Mouse (Mus musculus) embryo, embryonic 9.5 days (tissue): ENCODE results near the gene Atp8a1.
A peak's percentile ranks its signal among the peaks of the same experiment; 100 is the strongest.
"Not testable (repeated sequence)": the region's sequence is repeated elsewhere in the genome, so short reads cannot be mapped to it uniquely, and the experiment has no call there.

Source experiments
- DNase-seq: peaks from one replicate; pipeline ENCODE4 v3.0.0-alpha.2; 2017; ENCODE audit errors: extremely low spot score

The Atp8a1 gene

DNA sequence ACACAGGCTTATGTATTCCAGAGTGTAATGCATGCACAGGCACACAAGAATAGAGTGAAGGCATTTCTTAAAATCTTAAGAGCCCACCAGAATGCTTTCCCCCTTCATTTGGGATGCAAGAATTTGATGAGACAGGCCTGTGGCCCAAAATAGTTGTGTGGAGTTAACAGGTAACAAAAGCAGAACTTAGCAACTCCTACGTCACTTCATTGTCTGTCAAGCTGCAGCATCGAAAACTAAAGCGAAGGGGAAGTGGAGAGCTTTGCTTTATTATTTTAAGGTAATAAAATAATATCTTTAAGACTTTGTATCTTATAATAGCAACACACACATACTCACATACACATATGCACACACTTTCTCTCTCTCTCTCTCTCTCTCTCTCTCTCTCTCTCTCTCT lies 20.3 kb downstream of the Atp8a1 start:
- DNase-seq, result no peak

DNA sequence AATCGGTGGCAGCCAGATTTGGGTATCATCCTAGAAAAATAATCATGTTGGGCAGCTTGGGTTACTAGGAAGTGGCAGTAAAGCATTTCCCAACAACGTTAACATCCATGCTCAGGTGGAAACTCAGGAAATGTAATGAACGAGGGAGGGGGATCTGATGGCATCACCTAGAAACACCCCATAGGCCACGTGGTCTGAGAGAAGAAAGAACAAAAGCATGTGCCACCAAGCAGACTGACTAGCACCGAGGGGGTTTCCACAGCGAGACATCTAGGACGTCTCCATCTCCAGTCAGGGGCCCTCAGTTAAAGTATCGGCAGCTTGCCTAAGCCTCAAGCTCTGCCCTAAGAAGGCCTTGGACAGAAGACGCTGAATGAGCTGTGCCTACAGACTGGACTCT lies 21.0 kb downstream of the Atp8a1 start:
- no peak for DNase-seq

DNA sequence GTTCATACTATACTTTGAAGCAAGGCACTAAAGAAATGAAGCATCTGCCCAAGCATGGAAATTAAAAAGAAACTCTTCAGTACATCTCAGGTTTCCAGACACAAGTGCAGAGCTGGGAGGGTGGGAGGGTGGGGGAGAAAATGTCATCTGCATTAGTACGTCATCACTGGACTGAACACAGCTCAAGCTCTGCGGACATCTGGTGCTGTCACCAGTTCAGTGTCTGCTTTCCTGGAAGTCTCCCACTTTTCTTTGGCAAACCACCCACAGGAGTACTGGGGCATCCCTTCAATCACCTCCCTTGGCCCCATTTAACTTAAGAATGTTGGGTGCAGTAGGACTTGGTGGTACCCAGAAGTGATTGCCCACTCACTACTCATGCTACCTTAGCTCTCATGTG lies 22.6 kb downstream of the Atp8a1 start:
- no peak for DNase-seq

DNA sequence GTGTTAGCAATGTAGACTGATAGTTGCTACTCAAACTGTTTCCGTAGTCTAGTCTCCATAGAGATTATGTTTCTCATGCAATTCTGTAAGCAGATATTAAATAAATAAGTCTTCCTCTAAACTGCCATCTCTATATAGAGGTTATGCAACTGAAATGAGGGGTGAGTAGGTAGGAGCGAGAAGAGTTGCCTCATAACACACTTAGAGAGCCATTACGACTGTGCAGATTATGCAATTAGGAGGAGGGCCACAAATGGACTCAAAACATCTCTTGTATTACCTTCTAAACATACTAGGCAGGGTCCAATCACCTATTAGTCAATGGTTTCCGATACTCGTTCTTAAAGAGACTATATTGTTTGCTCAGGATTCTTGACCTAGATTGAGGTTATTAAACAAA lies 23.5 kb downstream of the Atp8a1 start:
- DNase-seq, result no peak

DNA sequence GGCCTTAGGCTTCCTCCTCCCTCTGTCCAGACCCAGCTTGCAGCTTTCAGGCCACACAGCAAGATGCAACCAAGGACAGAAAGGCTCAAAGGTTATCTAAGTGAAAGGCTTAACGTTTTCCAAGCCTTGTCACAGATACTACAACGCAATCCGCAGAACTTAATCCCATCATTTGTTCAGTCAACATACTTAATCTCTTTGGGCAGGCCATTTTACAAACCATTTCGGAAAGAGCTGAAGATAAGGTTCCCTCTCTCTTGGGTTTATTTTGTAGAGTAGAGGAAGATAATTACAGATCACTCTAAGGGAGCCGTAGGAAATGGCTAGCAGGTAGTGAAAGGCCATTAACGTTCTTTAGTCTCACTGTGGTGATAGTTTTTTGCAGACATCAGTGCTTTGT lies 24.6 kb downstream of the Atp8a1 start:
- DNase-seq, result no peak

DNA sequence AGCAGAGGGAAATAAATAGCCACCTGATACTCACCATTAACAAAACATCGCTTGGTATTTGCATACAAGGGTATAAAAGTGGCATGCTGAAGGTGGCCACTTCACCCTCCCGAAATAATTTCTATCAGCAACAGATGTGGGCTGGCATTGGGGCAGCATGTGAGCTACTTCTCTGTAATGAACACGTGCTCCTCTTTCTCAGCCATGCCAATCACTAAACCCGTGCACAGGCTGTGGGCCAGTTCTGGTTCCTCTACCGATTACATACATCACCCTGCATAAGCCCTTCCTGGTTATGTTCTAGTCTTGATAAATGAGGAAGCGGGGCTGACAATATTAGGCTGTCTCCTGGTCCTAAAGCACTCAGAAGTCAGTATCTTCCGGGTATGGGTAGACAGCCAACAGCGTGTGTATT lies 25.2 kb downstream of the Atp8a1 start:
- DNase-seq, result no peak

DNA sequence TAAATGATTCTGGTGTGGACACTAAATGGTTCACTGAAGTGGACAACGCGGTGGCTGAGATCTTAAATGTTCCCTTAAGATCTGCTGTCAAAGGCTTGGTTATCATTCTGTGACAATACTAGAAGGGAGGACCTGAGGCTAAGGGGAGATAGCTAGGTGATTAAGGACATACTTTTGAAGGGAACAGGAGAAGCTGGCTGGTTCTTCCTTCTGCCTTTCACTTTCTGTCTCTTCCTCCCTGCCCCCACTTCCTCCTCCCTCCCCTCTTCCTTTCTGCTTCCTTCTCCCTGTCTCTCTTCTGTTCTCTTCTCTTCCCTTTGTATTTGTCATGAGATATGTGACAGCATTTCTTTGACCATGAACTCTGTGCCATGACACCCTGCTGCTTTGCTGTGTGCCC lies 26.0 kb downstream of the Atp8a1 start:
- DNase-seq, result no peak

DNA sequence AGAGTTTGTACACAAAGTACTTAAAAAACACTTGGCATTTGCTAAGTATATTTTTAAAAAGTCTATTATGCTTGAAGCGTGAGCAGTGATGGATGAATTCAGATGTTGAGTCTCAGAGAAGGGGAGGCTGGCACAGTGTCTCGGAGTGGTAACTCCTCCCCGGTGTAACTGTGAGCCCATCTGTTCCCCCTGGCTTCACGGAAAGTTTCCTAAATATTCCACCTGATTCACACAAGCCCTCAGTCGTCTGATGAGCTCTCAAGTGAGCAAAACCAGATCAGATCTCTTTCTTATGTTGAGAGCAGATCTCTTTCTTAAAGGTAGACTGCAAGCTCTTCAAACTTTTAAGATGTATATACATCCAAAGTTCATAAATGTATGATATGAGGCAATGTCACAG lies 27.8 kb downstream of the Atp8a1 start:
- no peak for DNase-seq

DNA sequence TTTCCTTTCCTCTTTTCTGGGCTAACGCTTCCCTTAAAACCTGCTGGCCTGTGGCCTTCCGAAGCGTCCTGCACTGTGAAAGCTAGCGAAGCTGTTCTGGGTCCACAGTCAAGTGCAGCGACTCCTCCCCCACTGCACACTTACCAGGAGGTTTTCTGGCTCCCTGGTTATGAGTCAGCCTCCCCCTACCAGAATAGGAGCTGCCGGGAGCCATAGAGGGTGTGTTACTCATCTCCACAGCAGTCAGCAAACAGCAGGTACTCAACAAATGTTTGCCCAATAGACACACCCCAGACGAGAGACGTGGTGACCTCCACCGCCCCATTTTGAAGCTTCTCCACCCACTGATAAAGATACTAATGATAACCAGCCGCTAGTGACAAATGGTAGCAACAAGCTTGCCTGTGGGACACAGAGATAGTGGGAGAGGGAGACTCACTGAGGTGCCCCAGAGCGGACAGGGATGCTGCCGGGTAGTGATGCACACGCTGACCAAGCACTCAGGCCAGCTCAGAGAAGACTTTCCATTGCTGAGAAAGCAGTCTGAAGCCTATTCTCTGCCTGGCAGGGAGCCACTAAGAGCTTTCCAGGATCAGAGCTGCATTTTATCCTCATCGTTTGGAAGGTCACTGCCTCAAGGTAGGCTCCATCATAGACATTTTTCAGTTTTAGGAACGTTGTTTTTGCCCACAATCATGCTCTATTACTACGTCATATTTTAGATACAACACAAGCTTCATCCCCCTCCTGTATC lies 31.5 kb downstream of the Atp8a1 start:
- peak; percentile 9 for DNase-seq

DNA sequence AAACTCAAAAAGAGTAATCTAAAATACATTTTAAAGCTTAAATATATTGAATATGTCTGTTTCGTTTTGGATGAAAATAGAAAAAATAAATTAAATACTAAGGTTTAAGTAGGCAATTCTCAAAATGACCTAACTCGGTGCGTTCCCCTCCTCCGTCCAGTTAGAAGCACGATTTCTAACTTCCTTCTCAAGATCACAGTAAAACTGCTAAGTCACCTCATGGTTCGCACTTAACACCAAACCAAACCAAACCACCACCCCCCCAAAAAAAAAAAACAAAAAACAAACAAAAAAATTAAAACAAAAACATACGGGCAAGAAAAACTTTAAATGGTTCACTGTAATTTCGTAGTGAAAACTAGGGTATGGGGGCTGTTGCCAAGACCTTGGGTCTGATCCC lies 32.2 kb downstream of the Atp8a1 start:
- DNase-seq, result not testable (repeated sequence)

DNA sequence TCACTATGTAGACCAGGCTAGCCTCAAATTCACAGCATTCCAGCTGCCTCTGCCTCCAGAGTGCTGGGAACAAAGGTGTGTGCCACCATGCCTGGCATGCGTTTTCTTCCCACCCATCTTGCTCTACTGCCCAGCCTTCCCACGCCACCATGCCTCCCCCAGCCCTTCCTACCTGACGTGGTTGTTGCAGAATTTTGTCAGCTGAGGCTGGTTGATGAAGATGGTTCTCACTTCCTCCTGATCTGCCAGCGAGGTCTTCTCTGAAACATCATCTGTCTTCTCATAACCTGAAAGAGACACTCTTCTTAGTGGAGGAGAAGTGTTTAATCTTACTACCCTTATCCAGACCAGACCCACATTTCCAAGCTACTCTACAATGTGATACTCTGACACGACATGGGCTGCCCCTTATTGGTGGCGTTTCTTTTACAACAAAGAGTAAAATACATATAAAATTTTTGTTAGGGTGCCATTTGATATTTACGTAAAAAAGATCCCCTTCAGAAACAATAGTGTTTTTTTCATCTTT lies 32.7 kb downstream of the Atp8a1 start:
- no peak for DNase-seq

DNA sequence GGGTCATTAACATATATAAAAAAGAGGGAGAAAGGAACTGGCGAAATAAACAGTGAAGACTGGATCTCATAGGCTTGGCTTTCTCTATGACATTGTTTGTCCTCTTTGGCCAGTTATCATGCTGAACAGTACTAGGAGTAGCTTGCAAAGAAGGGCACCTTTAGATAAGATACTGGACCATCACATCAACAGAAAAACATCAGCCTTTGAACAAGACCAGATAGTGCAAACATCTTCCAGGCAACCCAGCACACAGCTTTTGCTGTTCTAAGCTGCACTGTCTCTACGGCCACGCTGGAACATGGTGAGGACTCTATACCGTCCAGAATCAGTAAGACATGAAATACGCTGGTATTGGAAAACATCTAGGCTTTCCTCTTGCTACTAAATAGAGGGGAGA lies 33.9 kb downstream of the Atp8a1 start:
- DNase-seq, result no peak

DNA sequence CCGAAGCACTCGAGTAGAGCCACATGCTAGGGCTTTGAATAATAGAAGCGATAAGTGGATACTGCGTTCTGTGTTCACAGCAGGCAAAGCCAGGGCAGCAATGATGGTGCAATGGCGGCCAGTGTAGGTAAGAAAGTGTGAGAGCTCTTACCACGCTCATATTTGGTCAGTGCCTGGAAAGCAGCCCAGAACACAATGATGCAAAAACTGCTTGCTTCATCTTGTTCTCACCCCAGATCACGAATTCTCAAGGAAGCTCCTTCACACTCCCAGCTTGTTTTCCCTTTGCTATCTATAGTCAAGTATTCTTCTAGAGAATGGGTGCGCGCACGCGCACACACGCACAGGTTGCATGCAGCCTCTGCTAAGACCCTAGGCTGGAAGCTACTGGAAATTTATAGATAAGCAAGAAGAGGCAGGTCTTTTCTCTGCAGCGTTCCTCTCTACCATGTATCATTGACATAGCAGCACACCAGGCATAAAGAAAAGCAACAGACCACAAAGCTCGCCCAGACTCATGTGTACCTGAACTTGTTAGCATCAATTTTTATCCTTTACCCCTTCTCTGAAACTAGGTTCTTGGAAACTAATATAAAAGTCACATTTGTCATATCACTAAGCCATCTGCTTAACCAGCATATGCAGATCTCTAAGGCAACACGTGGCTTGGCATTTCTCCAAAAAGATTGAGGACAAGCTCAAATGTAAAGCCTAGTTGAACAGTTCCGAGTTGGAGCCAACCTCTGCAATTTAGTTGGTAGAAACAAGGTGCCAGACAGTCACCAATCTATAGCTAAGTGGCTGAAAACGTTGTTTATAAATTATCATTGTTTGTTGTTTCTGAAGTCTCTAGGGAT lies 44.8 kb downstream of the Atp8a1 start:
- DNase-seq, result no peak

DNA sequence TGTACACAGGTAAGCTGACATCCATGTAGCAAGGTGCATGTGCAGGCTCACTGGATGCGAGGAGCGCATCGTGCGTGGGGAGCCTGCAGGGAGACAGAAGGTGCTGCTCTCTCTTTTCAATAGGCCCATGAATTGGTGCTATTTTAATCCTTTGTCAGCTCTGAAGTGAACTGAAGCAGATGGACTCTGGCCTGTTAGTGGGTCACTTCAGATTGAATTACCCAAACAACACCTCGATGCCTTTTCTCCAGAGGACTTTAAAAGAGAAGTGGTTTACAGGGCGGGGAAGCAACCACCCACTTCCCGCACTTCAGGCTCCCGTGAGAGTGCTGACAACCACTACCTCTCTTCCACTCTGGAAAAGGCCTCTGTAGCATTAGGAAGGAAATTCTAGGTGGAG lies 46.4 kb downstream of the Atp8a1 start:
- DNase-seq, result no peak

DNA sequence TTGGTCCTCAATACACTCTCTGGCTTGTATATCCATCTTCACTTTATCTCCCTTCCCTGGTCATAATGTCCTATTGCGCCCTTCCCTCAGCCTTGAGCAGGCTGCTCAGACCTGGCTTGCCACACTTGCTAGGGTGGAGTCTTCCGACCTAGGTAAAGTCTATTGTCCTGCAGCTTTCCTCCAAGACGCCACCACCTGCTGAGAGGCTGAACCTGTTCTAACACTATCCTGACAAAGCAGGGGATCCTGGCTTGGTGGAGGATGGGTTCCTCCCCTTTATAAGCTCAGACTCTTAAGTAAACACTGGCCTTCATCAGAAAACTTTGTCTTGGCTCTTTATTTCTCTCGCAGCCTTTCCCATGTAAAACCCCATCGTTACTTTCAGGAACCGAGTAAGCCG lies 47.4 kb downstream of the Atp8a1 start:
- DNase-seq, result no peak

DNA sequence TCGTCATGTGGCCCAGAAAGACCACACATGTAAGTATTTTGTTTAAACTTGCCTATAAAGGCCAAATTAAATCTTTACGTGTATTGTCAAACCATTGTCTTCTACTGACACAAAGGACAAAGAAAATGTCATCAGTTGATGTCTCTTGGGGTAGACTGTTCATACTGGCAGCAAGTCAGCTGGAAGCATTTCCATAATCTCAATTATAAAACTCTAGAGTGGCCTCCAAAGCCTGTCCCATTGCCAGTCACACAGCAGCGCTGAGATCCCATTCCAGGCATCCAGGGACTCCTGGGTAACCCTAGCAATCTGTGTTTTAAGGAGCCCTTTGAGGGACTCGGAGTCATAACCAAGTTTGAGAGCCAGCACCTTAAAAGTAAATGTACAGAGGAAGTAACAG lies 48.9 kb downstream of the Atp8a1 start:
- DNase-seq, result no peak

DNA sequence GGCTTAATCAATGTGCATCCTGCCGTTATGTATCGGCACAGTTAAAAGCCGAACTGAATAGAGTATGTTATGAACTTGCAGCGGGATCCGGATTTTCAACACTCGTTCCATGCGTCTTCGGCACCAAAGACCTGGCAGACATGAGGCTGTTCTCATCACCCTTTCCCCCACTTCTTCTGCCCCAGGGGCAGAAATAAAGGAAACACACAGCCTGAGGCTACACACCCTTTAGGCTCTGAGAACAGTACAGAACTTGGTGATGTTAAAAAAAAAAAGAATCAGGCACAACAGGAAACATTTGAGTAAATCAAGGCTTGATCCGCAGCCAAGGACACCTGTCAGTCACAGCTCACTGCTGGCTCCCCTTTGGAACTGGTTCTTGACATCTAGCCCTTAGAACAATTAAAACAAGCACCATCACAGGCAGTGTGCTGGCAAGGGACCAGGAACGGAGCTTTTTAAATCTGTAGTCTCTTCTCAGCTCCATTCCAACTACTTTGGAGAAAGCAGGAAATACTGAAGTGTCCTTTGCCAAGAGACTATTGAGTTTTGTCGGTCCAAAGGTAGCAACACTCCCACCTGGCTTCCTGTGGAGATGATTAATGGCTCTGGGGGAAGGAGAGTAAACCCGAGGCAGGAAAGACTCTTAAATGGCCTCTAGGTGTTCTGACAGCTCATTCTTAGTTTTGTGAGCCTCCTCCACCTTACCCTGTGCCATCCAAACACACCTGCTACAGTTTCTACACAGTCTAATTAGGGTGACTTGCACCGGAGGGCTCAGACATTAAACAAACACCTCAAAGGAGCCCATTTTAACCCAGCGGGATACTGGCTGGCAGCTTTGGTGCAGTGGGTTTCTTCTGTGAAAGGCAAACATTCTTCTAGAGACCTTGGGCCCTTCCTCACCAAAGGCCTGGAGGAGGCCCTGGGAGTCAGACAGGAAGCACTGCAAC lies 50.0 kb downstream of the Atp8a1 start:
- no peak for DNase-seq

DNA sequence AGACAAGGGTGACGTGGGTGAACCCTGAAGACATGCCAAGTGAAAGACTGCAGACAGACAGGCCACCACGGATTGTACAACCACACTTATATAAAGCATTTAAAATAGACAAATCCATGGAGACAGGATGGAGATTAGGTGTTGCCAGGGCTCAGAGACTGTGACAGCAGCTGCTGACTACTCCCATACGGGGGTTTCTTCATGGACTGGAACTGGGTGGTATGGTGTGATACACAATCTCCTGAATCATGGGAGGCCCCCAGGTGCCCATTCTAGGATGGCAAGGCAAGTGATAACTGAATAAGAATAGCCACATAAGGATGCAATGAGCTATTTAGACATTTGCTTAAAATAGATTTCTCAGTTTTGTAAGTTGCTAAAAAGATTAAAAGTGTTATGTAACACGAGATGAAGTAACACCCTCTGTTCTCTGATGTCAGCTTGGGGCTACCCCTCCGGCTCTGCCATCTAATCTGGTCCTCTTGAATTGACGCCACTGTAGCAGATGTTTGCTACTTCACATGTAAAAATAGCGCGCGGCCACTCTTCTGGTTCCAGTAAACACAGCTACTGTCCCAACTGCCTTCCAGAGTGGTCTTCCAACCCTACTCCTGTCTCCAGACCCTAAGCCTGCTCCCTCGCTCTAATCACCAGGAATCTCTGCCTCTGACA lies 53.0 kb downstream of the Atp8a1 start:
- DNase-seq, result no peak

DNA sequence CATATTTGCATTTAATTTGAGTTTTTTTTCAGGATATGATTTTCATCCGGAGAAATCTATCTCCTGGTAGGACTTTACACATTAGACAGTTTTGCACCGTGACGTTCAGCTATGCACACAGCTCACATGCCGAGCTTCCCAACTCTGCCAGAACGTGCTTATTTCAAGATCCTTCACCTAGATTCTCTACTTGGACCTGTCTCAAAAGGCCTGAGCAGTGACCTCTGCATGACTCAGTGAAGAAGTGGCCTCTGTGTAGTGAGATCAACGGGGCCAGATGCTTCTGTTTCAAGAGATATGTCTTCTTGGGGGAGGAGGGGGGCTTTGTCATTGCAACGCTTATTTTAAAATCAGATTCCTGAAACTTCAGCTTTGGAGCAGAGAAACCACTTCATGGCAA lies 64.5 kb downstream of the Atp8a1 start:
- no peak for DNase-seq

DNA sequence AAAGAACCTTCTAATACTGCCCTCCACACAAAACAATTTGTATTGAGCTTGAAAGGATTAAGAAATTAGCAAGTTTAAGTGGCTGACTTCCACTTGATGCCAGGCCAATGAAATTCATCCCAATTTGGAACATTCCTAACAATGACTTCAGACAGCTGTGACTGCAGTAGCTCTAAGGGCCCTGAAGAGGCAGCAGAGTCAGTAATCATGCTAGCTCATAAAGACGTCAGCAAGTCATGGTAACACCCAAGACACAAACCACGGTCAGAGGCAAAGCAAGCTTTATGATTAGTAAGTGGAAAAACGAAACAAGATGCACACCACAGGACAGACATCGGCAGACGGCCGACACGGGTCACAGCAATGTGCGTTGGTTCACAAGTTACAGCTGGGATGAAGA lies 69.2 kb downstream of the Atp8a1 start:
- peak; percentile 17 for DNase-seq

DNA sequence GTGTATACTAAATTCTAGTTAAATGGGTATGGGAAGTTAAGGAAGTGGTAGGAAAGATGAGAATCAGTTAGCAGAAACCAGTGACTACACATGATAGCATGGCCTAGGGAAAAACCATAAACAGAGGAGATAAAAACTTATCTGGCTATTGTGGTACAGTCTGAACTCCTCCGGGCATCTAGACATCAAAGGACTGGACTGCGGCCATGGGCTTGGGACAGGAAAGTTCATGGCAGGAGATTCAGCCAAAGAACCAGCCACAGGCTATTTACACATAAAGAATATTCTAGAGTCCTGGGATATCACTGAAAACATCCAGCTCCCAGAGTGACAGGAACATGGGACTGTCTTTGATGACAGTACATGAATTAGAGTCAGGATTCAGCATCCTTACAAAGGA lies 73.0 kb downstream of the Atp8a1 start:
- no peak for DNase-seq
